Mouse (Mus musculus): ENCODE measurements at regions not wholly inside any gene's neighbourhood (a gene's known extent, or its start where the extent isn't known, plus 50 kb on each side); places are given as distances from the start of the nearest gene placed in this dataset.

GRCm38 (mm10) chr14:24829001-24829400 lies 342.1 kb downstream of the Rps24 start:
- no peak for DNase-seq (ENCODE audit: low spot score)

GRCm38 (mm10) chr14:24833211-24833610 lies 346.3 kb downstream of the Rps24 start:
- no peak for DNase-seq (ENCODE audit: low spot score)

DNA sequence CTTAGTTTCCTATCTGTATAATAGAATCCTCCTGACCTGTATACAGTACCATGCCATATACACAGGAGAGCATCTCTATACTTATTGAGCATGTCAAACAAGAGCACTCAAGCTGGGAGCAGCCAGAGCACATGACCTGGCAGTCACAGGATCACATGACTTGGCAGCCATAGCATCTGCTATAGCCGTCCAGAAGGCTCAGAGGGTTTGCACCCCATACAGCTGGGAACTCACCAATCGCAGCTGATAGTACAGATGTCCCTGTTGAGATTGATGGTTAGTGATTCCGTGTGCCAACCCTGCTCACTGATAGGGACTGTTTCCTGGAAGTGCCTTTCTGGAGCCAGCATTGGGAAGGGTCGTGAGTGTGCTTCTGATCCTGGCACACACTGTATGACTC lies 351.3 kb downstream of the Rps24 start:
- DNase-seq (ENCODE audit: low spot score): no peak

GRCm38 (mm10) chr14:24839056-24839455 lies 352.1 kb downstream of the Rps24 start:
- no peak for DNase-seq (ENCODE audit: low spot score)

- DNase-seq (ENCODE audit: low spot score): no peak
Measured at GRCm38 (mm10) chr14:24841715-24842496, 355.0 kb downstream of the Rps24 start.

DNA sequence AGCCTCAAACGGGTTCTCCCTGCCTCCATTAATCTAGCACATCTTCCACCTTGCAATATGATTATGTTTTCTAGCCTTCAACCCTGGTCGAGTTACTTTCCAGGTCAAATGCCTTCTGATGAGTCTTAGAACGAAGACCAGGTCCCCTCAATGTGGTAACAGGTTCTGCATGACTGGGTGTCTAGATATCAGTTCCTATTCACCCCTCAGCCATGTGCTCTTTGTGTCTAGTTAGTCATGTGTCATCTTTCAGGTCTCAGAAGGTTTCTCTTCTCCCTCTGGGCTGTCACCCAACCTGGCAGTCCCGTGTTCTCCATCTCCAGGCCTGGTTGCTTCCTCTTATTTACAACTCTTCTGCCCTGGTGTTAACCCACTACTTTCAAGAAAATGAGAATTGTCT lies 356.7 kb downstream of the Rps24 start:
- no peak for DNase-seq (ENCODE audit: low spot score)

- DNase-seq (ENCODE audit: low spot score): no peak
Measured at GRCm38 (mm10) chr14:24850491-24850890, 363.6 kb downstream of the Rps24 start.

DNA sequence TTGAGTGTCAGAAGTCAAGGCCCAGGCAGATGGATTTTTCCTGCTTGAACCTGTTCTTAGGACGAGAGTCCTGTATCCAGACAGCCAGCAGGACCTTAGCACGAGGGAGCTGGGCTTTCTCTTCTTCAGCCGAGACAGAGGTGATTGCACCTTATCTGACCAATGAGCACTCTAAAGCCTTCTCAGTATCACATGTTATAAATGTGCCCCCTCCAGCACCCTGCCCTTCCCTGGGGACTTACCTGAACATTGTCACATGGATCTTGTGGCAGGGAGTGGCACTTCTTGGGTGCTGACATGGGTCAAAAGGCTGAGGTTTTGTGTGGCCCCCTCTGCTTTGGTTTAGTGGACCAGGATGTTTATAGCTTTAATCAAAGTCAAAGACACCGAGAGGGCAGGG lies 367.5 kb downstream of the Rps24 start:
- DNase-seq (ENCODE audit: low spot score): no peak

- DNase-seq (ENCODE audit: low spot score): no peak
Measured at GRCm38 (mm10) chr14:24862171-24862570, 375.2 kb downstream of the Rps24 start.

- DNase-seq (ENCODE audit: low spot score): no peak
Measured at GRCm38 (mm10) chr14:24862661-24863060, 375.7 kb downstream of the Rps24 start.

GRCm38 (mm10) chr14:24863116-24863515 lies 376.2 kb downstream of the Rps24 start:
- DNase-seq (ENCODE audit: low spot score): no peak

GRCm38 (mm10) chr14:24865579-24866230 lies 378.8 kb downstream of the Rps24 start:
- peak; percentile 24 for DNase-seq (ENCODE audit: low spot score)

- DNase-seq (ENCODE audit: low spot score): no peak
Measured at GRCm38 (mm10) chr14:24867816-24868215, 380.9 kb downstream of the Rps24 start.

DNA sequence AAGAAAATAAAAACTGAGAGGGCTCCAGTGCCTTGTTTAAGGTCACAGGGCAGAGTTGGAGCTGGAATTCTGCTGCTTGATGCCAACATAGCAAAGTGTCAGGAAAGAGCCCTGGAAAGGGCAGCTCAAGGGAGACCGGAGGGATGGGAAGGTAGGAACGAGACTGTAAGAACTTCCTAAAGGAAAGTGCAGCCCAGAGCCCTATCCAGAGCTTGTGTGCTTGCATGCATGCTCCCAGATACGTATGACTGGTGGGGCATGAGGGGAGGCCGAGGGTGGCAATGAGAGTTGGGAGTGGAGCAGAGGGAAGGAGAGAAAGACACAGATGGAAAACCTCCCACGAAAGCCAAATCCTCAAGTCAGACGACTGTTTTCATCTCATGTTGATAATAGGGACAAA lies 381.8 kb downstream of the Rps24 start:
- DNase-seq (ENCODE audit: low spot score): no peak

DNA sequence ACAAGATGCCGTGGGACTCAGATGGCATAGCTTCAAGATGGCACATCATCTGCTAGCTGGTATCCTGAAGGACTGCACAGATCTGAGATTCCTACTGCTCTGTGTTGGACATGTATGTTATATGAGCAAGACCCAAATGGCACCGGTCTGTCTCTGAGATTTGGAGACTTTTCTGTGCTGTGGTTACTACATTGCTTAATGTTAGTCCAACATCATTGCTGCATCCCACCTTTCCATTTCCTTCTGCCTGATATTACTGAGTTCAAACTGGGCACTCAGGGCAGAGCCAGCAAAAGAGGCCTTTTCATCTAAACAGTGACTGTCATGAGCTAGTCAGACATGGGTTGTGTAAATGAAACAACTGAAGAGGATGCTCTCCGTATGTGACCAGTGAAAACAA lies 383.3 kb downstream of the Rps24 start:
- no peak for DNase-seq (ENCODE audit: low spot score)

DNA sequence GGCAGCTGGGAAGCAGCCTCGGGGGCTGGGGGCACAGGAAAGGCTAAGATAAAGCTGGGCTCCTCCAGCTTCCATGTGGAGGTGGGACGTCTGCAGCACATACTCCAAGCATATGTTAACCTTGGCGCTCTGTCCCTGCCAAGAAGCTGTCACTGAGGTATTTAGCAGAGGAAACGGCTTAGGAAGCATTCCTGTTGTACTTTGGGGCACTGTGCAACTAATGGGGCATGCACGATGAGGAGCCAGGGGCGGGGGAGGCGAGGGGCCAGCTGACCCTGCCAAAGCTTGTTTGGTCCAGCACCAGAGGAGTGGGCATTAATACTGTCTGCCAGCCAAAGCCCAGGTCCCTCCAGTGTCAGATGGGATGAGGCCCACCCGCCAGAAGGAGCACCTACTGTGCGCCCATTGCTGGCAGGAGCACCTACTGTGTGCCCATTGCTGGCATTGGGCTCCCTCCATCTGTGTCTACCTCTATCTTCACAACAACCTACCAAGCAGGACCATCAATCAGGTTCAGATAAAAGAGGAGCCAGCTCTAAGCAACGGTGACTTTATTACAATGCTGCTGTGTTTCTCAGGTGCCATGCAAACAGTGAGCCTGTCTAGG lies 384.6 kb downstream of the Rps24 start:
- DNase-seq (ENCODE audit: low spot score): no peak

DNA sequence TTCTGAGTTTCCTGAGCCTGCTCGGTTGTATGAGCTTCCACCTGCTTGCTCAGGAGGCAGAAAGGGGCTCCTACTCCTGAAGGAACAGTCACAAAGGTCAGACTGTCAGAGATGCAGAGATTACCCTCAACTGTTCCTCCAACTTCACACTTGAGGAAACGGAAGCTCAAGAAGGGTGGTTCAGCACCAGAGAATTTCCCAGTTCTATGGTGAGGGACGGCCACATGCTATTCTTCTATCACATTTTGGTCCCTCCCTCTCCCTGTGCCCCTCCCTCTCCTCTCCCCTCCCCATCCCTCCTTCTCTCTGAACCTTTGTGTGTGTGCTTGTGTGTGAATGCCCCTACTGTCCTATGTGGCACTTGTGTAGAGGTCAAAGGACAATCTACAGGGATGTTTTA lies 386.0 kb downstream of the Rps24 start:
- no peak for DNase-seq (ENCODE audit: low spot score)

DNA sequence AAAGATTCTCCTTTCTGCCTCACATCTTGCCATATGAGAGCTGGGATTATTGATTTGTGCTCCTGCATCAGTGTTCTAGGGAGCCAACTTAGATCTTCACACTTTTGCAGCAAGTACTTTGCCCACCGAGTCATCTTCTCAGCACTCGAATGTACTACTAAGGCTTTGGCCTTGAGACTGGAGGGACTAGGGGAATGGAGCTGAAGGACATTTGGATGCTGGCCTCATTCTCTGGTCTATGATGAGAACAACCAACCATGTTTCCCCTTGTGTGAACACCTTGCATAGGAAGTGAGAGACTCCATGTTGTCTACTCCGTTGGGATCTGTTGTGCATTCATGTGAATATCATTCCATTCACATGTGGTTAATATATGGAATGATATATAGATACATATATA lies 386.5 kb downstream of the Rps24 start:
- DNase-seq (ENCODE audit: low spot score): no peak

DNA sequence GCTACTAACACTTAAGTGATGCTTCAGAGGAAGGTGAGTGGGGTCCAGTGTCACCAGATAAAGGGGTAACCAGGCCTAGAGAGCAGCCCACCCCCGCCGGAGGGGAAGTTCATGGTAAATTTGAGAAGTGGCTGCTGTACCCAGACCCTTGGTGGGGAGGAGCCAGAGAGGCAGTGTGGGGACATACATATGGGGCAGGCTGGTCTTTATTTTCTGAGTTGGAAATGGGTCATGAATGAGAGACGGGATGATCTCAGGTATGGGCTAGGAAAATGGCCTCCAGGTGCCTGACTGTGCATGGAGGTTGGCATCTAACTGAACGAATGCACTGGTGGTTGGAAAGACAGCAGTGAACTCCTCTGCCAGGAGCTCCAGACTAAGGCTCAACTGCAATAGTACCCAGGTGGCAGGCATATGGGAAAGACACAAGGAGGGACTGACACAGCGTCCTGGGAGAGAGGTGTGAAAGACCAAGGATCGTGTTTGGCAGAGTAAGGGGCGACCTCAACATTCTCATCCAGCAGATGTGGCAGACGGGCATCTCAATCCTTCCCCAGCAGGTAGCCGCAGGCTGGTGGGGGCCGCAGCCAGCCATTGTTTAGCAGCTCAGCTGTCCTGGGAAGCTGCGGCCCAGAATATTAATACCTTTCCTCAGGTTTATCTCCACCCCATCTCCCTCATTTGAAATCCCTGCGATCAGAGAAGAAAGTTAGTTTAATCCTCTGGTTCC lies 387.7 kb downstream of the Rps24 start:
- DNase-seq (ENCODE audit: low spot score): no peak

DNA sequence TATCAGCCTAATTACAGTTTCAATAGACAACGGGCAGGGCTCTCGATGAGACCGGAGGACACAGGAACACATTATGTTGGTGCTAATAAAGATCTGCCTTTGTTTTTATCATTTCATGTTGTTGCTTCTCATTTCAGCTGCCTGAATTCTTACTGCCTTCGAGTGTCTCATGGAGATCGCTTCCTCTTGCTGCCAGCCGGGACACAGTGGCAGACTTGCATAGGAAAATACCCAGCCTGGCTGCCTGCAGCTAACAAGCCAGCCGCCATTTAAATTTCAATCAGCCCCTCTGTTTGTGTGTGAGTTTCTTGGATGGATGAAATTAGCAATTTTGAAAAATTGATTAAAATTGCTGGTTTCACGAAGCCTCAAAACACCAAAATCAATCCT lies 388.2 kb downstream of the Rps24 start:
- no peak for DNase-seq (ENCODE audit: low spot score)

DNA sequence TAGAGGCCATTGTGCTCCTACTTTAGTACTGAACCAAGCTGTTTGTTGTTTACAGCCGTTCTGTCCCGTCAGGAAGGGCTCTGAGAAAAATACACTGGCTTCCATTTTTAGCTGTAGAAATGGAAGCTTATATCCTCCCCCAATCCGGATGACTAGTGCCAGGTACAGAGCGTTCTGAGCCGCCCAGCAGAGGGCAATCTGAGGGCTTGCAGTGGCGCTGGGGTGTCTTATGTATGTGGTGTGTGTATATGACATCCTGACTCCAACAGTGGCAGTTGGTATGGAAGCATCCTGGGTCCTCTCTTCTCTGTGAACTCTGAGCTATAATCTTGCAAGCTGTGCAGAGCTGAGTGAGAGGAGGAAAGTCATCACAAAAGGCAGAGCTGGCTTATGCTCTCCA lies 389.0 kb downstream of the Rps24 start:
- no peak for DNase-seq (ENCODE audit: low spot score)

GRCm38 (mm10) chr14:24876508-24876907 lies 389.6 kb downstream of the Rps24 start:
- DNase-seq (ENCODE audit: low spot score): no peak

DNA sequence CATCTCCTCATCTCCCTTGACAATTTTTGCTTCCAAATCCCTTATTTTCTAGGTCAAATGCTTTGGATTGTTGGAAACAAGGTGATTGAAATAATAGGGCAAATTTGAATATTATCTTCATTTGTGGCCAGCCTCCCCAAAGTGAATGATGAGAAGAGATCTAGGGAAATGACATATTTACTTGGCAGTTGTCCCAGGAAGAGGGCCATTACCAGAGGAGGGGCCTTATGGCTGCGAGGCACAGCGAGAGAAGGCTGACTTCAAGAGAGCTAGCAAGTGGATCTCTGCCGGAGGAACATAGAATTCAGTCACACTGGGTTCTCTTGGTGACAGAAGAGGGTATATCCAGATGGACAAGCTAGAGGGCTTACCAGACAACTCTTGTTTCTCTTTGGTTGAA lies 390.9 kb downstream of the Rps24 start:
- DNase-seq (ENCODE audit: low spot score): no peak
